In genomic region chr15:97776514-97776913, GRCm38 (mm10) we compare ENCODE assay signal across 9 mouse cellular contexts. TPM values are rescaled to one million over a fixed set of nuclear protein-coding genes. Genes with fewer than 3 reads are reported as not detected.
DNase-seq lines count a peak whose midpoint lies in the region; ATAC-seq and TF ChIP-seq lines count a peak whose summit lies in the region.
"Had no signal": no experiment of that assay in that cellular context is flagged by ENCODE, and none has a peak within 500 bp of the region (broad histone marks: within the 10 kb centered on the region; RNA-seq: fewer than 3 reads in every experiment).

No protein-coding gene starts in this region.

- peak; percentile 83 to 85 for DNase-seq in B cell, adult 2 months
- DNase-seq in CD8-positive naive resting alpha-beta T cell, adult 2 months (ENCODE audit: low read depth in 2 of 2, low spot score in 2 of 2): peak; percentile 57 to 71
- DNase-seq in liver, embryonic 11.5 days (ENCODE audit: low spot score): no peak
- DNase-seq in retina, postnatal 1 day: peak; percentile 75
- DNase-seq in yolk sac, embryonic 10.5 days (ENCODE audit: low spot score): peak; percentile 64

- peak; percentile 90 for TF ChIP-seq CTCF in intestine, postnatal 0 days (IDR thresholded peaks at IDR 0.05; ENCODE audit: low read depth)

- peak overlapping the region; percentile 42; the same call in 1 of the 2 replicates for H3K27ac ChIP-seq in brown adipose tissue, adult 24 weeks (replicated peaks; ENCODE audit: low read depth, low read length)
- H3K27ac ChIP-seq in intestine, postnatal 0 days (ENCODE audit: low read depth, low read length): no peak overlapping the region
- no peak overlapping the region for H3K27ac ChIP-seq in liver, embryonic 11.5 days (ENCODE audit: low read depth, low read length)

- peaks cover 2% of the 10 kb centered on the region; the same call in 1 of the 2 replicates for H3K27me3 ChIP-seq in intestine, postnatal 0 days (replicated peaks; ENCODE audit: control insufficient read depth, insufficient read depth, low read length)
- H3K27me3 ChIP-seq in liver, embryonic 11.5 days (replicated peaks; ENCODE audit: control insufficient read depth, insufficient read depth, low read length): no peaks in the 10 kb centered on the region; the same call in none of the 2 replicates

- WGBS in intestine, postnatal 0 days: 7% methylated on average over 8 of the region's 8 CpGs
- 13% methylated on average over 8 of the region's 8 CpGs for WGBS in liver, embryonic 11.5 days

- H3K4me1 ChIP-seq in brown adipose tissue, adult 24 weeks (ENCODE audit: control insufficient read depth, insufficient read depth, insufficient read length, low read length): peaks cover 35% of the 10 kb centered on the region
- no peaks in the 10 kb centered on the region for H3K4me1 ChIP-seq in intestine, postnatal 0 days (replicated peaks; ENCODE audit: control insufficient read depth, insufficient read depth, low read length)
- peaks cover 13% of the 10 kb centered on the region for H3K4me1 ChIP-seq in liver, embryonic 11.5 days (replicated peaks; ENCODE audit: control insufficient read depth, insufficient read depth, low read length)

- H3K9me3 ChIP-seq in intestine, postnatal 0 days (ENCODE audit: control insufficient read depth): no peaks in the 10 kb centered on the region
- H3K9me3 ChIP-seq in liver, embryonic 11.5 days (ENCODE audit: control insufficient read depth, low read length): no peaks in the 10 kb centered on the region
- H3K9me3 ChIP-seq: megakaryocyte, embryonic 14.5 days had no signal

- H3K4me2 ChIP-seq in intestine, postnatal 0 days (replicated peaks; ENCODE audit: low read depth): no peak overlapping the region
- no peak overlapping the region for H3K4me2 ChIP-seq in liver, embryonic 11.5 days

- no peaks in the 10 kb centered on the region for H3K36me3 ChIP-seq in intestine, postnatal 0 days (ENCODE audit: control insufficient read depth, insufficient read depth)
- H3K36me3 ChIP-seq in liver, embryonic 11.5 days (ENCODE audit: control insufficient read depth, insufficient read depth, low read length): no peaks in the 10 kb centered on the region

- peak; percentile 86; the same call in 1 of the 2 replicates for ATAC-seq in frontal cortex, adult (ENCODE audit: low TSS enrichment)
- peak; percentile 31; the same call in 1 of the 2 replicates for ATAC-seq in intestine, postnatal 0 days
- peak; percentile 46 for ATAC-seq in liver, embryonic 11.5 days (replicated peaks; ENCODE audit: low FRiP score)

- no peak overlapping the region for H3K9ac ChIP-seq in intestine, postnatal 0 days (ENCODE audit: low read depth, low read length)
- no peak overlapping the region for H3K9ac ChIP-seq in liver, embryonic 11.5 days (ENCODE audit: low read depth, low read length)

- no peak overlapping the region for H3K4me3 ChIP-seq in brown adipose tissue, adult 24 weeks (ENCODE audit: insufficient read depth, low read depth, low read length)
- no peak overlapping the region for H3K4me3 ChIP-seq in intestine, postnatal 0 days (ENCODE audit: low read depth, low read length)
- no peak overlapping the region for H3K4me3 ChIP-seq in liver, embryonic 11.5 days (ENCODE audit: low read depth, low read length)
- H3K4me3 ChIP-seq: megakaryocyte, embryonic 14.5 days had no signal

RNA-seq across cellular contexts. Expression of gene Slc48a1, which starts 1.8 kb away (rescaled TPM):
- 70.5 and 79.9 TPM in 2 replicates for polyA plus RNA-seq in brown adipose tissue, adult 24 weeks (2012; ENCODE audit: insufficient read depth, insufficient read length, missing spikeins)
- polyA plus RNA-seq in intestine, postnatal 0 days (2015; fragmentation: Nextera tagmentation; extraction: Ambion mirVana): 23.1 and 24.3 TPM in 2 replicates
- polyA plus RNA-seq in liver, embryonic 11.5 days (2014; fragmentation: Nextera tagmentation; extraction: Ambion mirVana): 55.0 and 62.1 TPM in 2 replicates

RNA-seq across cellular contexts. Expression of gene Rapgef3, which starts 8.7 kb away (rescaled TPM):
- polyA plus RNA-seq in brown adipose tissue, adult 24 weeks (2012; ENCODE audit: insufficient read depth, insufficient read length, missing spikeins): 6.1 and 6.6 TPM in 2 replicates
- 2.7 and 3.5 TPM in 2 replicates for polyA plus RNA-seq in intestine, postnatal 0 days (2015; fragmentation: Nextera tagmentation; extraction: Ambion mirVana)
- 4.1 and 4.5 TPM in 2 replicates for polyA plus RNA-seq in liver, embryonic 11.5 days (2014; fragmentation: Nextera tagmentation; extraction: Ambion mirVana)

RNA-seq across cellular contexts. Expression of gene Endou, which starts 45.4 kb away (rescaled TPM):
- polyA plus RNA-seq in brown adipose tissue, adult 24 weeks (2012; ENCODE audit: insufficient read depth, insufficient read length, missing spikeins): 0.63 and 2.0 TPM in 2 replicates
- 0.40 and 0.42 TPM in 2 replicates for polyA plus RNA-seq in intestine, postnatal 0 days (2015; fragmentation: Nextera tagmentation; extraction: Ambion mirVana)
- polyA plus RNA-seq in liver, embryonic 11.5 days (2014; fragmentation: Nextera tagmentation; extraction: Ambion mirVana): not detected in 2 replicates

Comparison
In these comparisons a context has a peak if more than half of its experiments do, and no peak if none do; other contexts are left out.
1. ATAC-seq: peak in every context shown above with its lines; median percentile 86 in frontal cortex, adult; 46 in liver, embryonic 11.5 days; 31 in intestine, postnatal 0 days.